Mouse (Mus musculus) midbrain, embryonic 11.5 days (tissue): Measurements from ENCODE around the gene Lima1. TPM values are rescaled to one million over a fixed set of nuclear protein-coding genes. Genes with fewer than 3 reads are reported as not detected.

ENCODE experiments used
- ATAC-seq: fragments of 200-750 bp; cut with Nextera tagmentation; 2 replicates; pipeline ENCODE4 v1.8.0; 2017; ENCODE audit warnings: moderate TSS enrichment, moderate library complexity; ENCODE audit not compliant: low FRiP score
- DNase-seq: peaks from one replicate; pipeline ENCODE4 v3.0.0; 2015; ENCODE audit warnings: low spot score; ENCODE audit errors: missing footprints
- H3K27ac ChIP-seq: fragments of 300-500 bp; sonication (generic); 2 replicates; pipeline ENCODE4 v1.5.1; 2014; ENCODE audit warnings: low read depth, low read length
- H3K27me3 ChIP-seq: fragments of 300-500 bp; sonication (generic); 2 replicates; pipeline ENCODE4 v1.6.1; 2014; ENCODE audit warnings: mild to moderate bottlenecking, low read length, moderate library complexity, mixed read lengths; ENCODE audit not compliant: control insufficient read depth, insufficient read depth
- H3K36me3 ChIP-seq: fragments of 300-500 bp; sonication (generic); 2 replicates; pipeline ENCODE4 v1.6.1; 2014; ENCODE audit warnings: mild to moderate bottlenecking, low read length, moderate library complexity, mixed read lengths; ENCODE audit not compliant: control insufficient read depth, insufficient read depth
- H3K4me1 ChIP-seq: fragments of 300-500 bp; sonication (generic); 2 replicates; pipeline ENCODE4 v1.6.1; 2014; ENCODE audit warnings: low read length; ENCODE audit not compliant: control insufficient read depth, insufficient read depth
- H3K4me2 ChIP-seq: fragments of 300-500 bp; sonication (generic); 2 replicates; pipeline ENCODE4 v1.6.1; 2014; ENCODE audit warnings: mild to moderate bottlenecking, moderate library complexity
- H3K4me3 ChIP-seq: fragments of 300-500 bp; sonication (generic); 2 replicates; pipeline ENCODE4 v1.5.1; 2014; ENCODE audit warnings: low read depth, low read length
- H3K9ac ChIP-seq: fragments of 300-500 bp; sonication (generic); 2 replicates; pipeline ENCODE4 v1.6.1; 2014; ENCODE audit warnings: low read length
- H3K9me3 ChIP-seq: fragments of 300-500 bp; sonication (generic); 2 replicates; pipeline ENCODE4 v1.6.1; 2016; ENCODE audit warnings: low read length; ENCODE audit not compliant: control insufficient read depth
- WGBS: fragments of 180-500 bp; shearing (Covaris S2); extraction: QIAGEN DNeasy Blood & Tissue Kit; methylation state at CpG from one replicate; pipeline ENCODE4 v1.1.7; 2014; 5-methylcytosine and 5-hydroxymethylcytosine counted together
- polyA plus RNA-seq: library from polyadenylated mRNA; unstranded; fragments of >200 nt; fragmentation: Nextera tagmentation; extraction: Ambion mirVana; gene quantifications from 2 replicates; pipeline ENCODE4 v1.2.1, GENCODE M21; 2014

The Lima1 gene
- polyA plus RNA-seq, 1 experiment from 2014 or later = 22.0 TPM

DNA sequence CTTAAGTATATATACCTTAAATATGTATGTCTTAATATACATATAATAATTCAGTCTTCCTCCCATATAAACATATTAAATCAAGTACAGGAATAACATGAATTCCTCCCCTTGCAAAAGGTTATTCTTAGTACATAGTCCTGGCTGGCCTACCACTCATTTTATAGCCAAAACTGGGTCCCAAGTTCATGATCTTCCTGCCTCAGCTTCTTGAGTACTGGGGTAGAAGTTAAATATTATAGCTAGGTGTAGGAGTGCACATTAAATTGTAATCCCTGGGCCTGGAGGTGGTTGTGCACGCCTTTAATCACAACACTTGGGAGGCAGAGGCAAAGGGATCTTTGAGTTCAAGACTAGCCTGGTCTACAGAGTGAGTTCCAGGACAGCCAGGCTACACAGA, 106.5 kb downstream of the Lima1 start:
- H3K4me3 ChIP-seq = no peak overlapping the region
- H3K27me3 ChIP-seq = no peaks in the 10 kb centered on the region
- H3K9me3 ChIP-seq = no peaks in the 10 kb centered on the region
- DNase-seq = no peak
- no peak overlapping the region for H3K27ac ChIP-seq
- H3K36me3 ChIP-seq = no peaks in the 10 kb centered on the region
- H3K4me1 ChIP-seq = peaks cover 6% of the 10 kb centered on the region; the same call in 1 of the 2 replicates
- 77% methylated on average over 1 of the region's 1 CpGs for WGBS
- ATAC-seq = no peak
- H3K4me2 ChIP-seq = no peak overlapping the region
- no peak overlapping the region for H3K9ac ChIP-seq

- Histone ChIP-seq H3K9me3 (no peaks in the 10 kb centered on the region), H3K9ac (no peak overlapping the region), H3K4me2 (no peak overlapping the region), H3K4me1 (peaks cover 6% of the 10 kb centered on the region; the same call in 1 of the 2 replicates), H3K36me3 (no peaks in the 10 kb centered on the region), H3K4me3 (no peak overlapping the region), H3K27me3 (no peaks in the 10 kb centered on the region), H3K27ac (no peak overlapping the region)
- DNase-seq = no peak
- ATAC-seq = no peak
- 93% methylated on average over 4 of the region's 4 CpGs for WGBS
Observed at GRCm38 (mm10) chr15:99767467-99767866, 107.8 kb downstream of the Lima1 start.

GRCm38 (mm10) chr15:99754204-99754603, 121.1 kb downstream of the Lima1 start:
- H3K36me3 ChIP-seq = no peaks in the 10 kb centered on the region
- H3K4me3 ChIP-seq = no peak overlapping the region
- H3K9ac ChIP-seq = no peak overlapping the region
- no peak overlapping the region for H3K27ac ChIP-seq
- no peak for ATAC-seq
- WGBS = 87% methylated on average over 3 of the region's 3 CpGs
- no peaks in the 10 kb centered on the region for H3K9me3 ChIP-seq
- DNase-seq = no peak
- no peaks in the 10 kb centered on the region for H3K27me3 ChIP-seq
- H3K4me2 ChIP-seq = no peak overlapping the region
- H3K4me1 ChIP-seq = no peaks in the 10 kb centered on the region

- ATAC-seq (no peak), DNase-seq (peak; percentile 66)
- Histone ChIP-seq H3K9ac (no peak overlapping the region), H3K4me2 (no peak overlapping the region), H3K27me3 (no peaks in the 10 kb centered on the region), H3K4me3 (no peak overlapping the region), H3K9me3 (no peaks in the 10 kb centered on the region), H3K4me1 (no peaks in the 10 kb centered on the region), H3K36me3 (peaks cover 11% of the 10 kb centered on the region; the same call in 1 of the 2 replicates), H3K27ac (no peak overlapping the region)
- WGBS = 96% methylated on average over 4 of the region's 4 CpGs
Observed at GRCm38 (mm10) chr15:99740229-99740628, 135.0 kb downstream of the Lima1 start.

- ATAC-seq = no peak
Observed at GRCm38 (mm10) chr15:99736675-99737074, 138.6 kb downstream of the Lima1 start.

GRCm38 (mm10) chr15:99735631-99736030, 139.6 kb downstream of the Lima1 start:
- Histone ChIP-seq H3K9me3 (no peaks in the 10 kb centered on the region), H3K9ac (no peak overlapping the region), H3K4me2 (no peak overlapping the region), H3K4me3 (no peak overlapping the region), H3K27ac (no peak overlapping the region), H3K36me3 (peaks cover 11% of the 10 kb centered on the region; the same call in 1 of the 2 replicates), H3K27me3 (no peaks in the 10 kb centered on the region), H3K4me1 (no peaks in the 10 kb centered on the region)
- 85% methylated on average over 2 of the region's 2 CpGs for WGBS
- DNase-seq = no peak
- no peak for ATAC-seq

More at GRCm38 (mm10) chr15:99736675-99737074, 138.6 kb downstream of the Lima1 start:
- no peak overlapping the region for H3K4me3 ChIP-seq
- H3K9me3 ChIP-seq = no peaks in the 10 kb centered on the region
- no peaks in the 10 kb centered on the region for H3K4me1 ChIP-seq
- WGBS = 90% methylated on average over 11 of the region's 11 CpGs
- H3K36me3 ChIP-seq = peaks cover 11% of the 10 kb centered on the region; the same call in 1 of the 2 replicates
- peak; percentile 44 for DNase-seq
- H3K27ac ChIP-seq = no peak overlapping the region
- no peaks in the 10 kb centered on the region for H3K27me3 ChIP-seq
- no peak overlapping the region for H3K9ac ChIP-seq
- H3K4me2 ChIP-seq = no peak overlapping the region

- Histone ChIP-seq H3K36me3 (peaks cover 15% of the 10 kb centered on the region), H3K27me3 (no peaks in the 10 kb centered on the region), H3K4me2 (no peak overlapping the region), H3K4me3 (no peak overlapping the region), H3K4me1 (no peaks in the 10 kb centered on the region), H3K9ac (no peak overlapping the region), H3K9me3 (no peaks in the 10 kb centered on the region; the same call in 1 of the 2 replicates), H3K27ac (no peak overlapping the region)
- WGBS = 97% methylated on average over 5 of the region's 5 CpGs
- ATAC-seq (no peak), DNase-seq (no peak)
Observed at GRCm38 (mm10) chr15:99733186-99733585, 142.1 kb downstream of the Lima1 start.

DNA sequence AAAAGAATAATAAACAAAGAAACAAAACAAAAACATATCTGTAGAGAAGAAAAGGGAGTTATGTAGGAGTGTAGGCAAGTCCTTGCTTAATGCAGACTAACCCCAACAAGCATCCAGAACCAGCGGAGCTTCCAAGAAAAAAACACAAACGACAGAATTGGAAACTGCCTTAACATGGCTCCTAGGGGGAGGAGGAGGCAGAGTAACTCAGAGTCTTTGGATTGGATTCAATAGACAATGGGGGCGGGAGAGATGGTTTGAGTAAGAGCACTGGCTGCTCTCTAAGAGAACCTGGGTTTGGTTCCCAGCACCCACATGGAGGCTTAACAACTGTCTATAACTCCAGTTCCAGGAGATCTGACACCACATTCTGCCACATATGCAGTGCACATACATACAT, 143.6 kb downstream of the Lima1 start:
- Histone ChIP-seq H3K27me3 (no peaks in the 10 kb centered on the region), H3K27ac (no peak overlapping the region), H3K36me3 (peaks cover 18% of the 10 kb centered on the region), H3K4me3 (no peak overlapping the region), H3K4me1 (peaks cover under 1% of the 10 kb centered on the region), H3K9ac (no peak overlapping the region), H3K4me2 (no peak overlapping the region), H3K9me3 (no peaks in the 10 kb centered on the region; the same call in 1 of the 2 replicates)
- ATAC-seq (no peak), DNase-seq (peak; percentile 67)
- 87% methylated on average over 3 of the region's 3 CpGs for WGBS

DNA sequence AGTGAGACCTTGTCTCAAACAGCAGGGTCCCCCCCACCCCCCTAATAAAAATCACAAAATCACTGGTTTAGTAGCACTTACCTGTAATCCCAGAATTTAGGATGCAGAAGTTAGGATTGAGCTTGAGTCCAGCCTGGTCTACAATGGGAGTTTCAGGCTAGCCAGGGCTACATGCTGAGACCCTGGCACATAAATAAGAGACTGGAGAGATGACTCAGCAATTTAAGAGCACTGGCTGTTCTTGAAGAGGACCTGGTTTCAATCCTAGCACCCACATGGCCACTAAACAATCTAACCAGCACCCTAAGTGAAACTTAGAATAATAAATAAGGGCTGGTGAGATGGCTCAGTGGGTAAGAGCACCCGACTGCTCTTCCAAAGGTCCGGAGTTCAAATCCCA, 144.1 kb downstream of the Lima1 start:
- WGBS = 97% methylated on average over 2 of the region's 2 CpGs
- ATAC-seq = no peak
- H3K36me3 ChIP-seq = peaks cover 17% of the 10 kb centered on the region

More for the DNA sequence above, 144.1 kb downstream of the Lima1 start:
- H3K27me3 ChIP-seq = no peaks in the 10 kb centered on the region
- no peak overlapping the region for H3K9ac ChIP-seq
- no peak for DNase-seq
- H3K27ac ChIP-seq = no peak overlapping the region
- no peaks in the 10 kb centered on the region; the same call in 1 of the 2 replicates for H3K9me3 ChIP-seq
- H3K4me2 ChIP-seq = no peak overlapping the region
- H3K4me1 ChIP-seq = peaks cover 6% of the 10 kb centered on the region
- no peak overlapping the region for H3K4me3 ChIP-seq
